Mouse (Mus musculus): ENCODE results near the gene Ngb. TPM values are rescaled to one million over a fixed set of nuclear protein-coding genes. Genes with fewer than 3 reads are reported as not detected.

The Ngb gene
- total RNA-seq (2023), result under 1 TPM; 0.55 to 0.56 TPM

DNA sequence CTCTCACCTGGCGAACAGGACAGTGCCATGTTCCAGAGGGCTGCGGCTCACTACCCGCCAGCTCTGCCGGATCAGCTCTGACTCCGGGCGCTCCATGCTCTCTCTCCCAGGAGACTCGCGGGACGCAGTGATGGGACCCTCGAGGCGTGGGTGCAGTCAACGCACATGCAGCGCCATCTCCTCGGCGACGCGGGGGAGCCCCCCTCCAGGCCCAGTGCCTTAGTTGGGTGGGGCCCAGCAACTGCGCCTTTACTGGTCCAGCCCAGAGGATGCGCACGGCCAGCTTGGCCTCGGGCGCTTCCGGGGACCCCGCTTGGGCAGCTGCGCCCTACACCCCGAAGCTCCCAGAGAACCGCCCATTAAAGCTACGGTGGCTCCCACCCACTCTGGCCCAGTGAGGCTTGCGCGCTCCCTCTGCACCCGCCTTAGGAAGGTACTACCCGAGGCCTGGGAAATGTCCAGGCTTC, at the start of gene Ngb:
TSS of gene Ngb (minus strand) at position 375 of the 467 bp plus-strand sequence.

GRCm38 (mm10) chr12:87147395-87148089, 45.2 kb upstream of the Ngb start, which contains the start of gene Pomt2:
Gene Pomt2 (minus strand): TSS chr12:87147968.

GRCm38 (mm10) chr12:87146966-87147365, 44.6 kb upstream of the Ngb start, which contains the start of gene Gstz1:
Gene Gstz1 (plus strand): TSS chr12:87147165.

Other genes starting within 250 kb of the Ngb start
- 10 to 100 TPM; 51.8 to 55.5 TPM for gene Irf2bpl, start 217.7 kb downstream of the Ngb start, total RNA-seq (2023)
- 10 to 100 TPM; 47.8 to 48.4 TPM for gene Cipc, start 155.5 kb downstream of the Ngb start, total RNA-seq (2023)
- gene Zdhhc22, start 112.1 kb downstream of the Ngb start, total RNA-seq (2023), result not detected
- not detected for gene Tmem63c, start 81.2 kb downstream of the Ngb start, total RNA-seq (2023)
- 10 to 100 TPM; 17.2 to 20.8 TPM for gene Gstz1, start 44.6 kb upstream of the Ngb start, total RNA-seq (2023)
- 1 to 10 TPM; 7.0 to 7.3 TPM for gene Pomt2, start 45.4 kb upstream of the Ngb start, total RNA-seq (2023)
- 1 to 10 TPM; 1.3 to 2.2 TPM for gene Samd15, start 97.2 kb upstream of the Ngb start, total RNA-seq (2023)
- gene Tmed8, start 97.9 kb upstream of the Ngb start, total RNA-seq (2023), result 10 to 100 TPM; 41.6 to 43.2 TPM
- gene Noxred1, start 136.2 kb upstream of the Ngb start, total RNA-seq (2023), result 10 to 100 TPM in 1 of 2 experiments, 1 to 10 TPM in 1; 9.0 to 12.5 TPM
- gene Vipas39, start 163.7 kb upstream of the Ngb start, total RNA-seq (2023), result 10 to 100 TPM; 42.7 to 43.9 TPM
- 100 to 1,000 TPM; 100 to 141 TPM for gene Ahsa1, start 163.9 kb upstream of the Ngb start, total RNA-seq (2023)
- not detected for gene Ism2, start 197.2 kb upstream of the Ngb start, total RNA-seq (2023)

All from B cell, adult 67 days (primary cell).